In genomic region chr19:9065621-9066561, GRCm38 (mm10) we compare ENCODE assay signal across 9 mouse cellular contexts. TPM values are rescaled to one million over a fixed set of nuclear protein-coding genes. Genes with fewer than 3 reads are reported as not detected.
A peak's percentile ranks its signal among the peaks of the same experiment; 100 is the strongest.
DNase-seq lines count a peak whose midpoint lies in the region; ATAC-seq and TF ChIP-seq lines count a peak whose summit lies in the region.
"Had no signal": no experiment of that assay in that cellular context is flagged by ENCODE, and none has a peak within 500 bp of the region (broad histone marks: within the 10 kb centered on the region; RNA-seq: fewer than 3 reads in every experiment).

No protein-coding gene starts in this region.

- intact Hi-C loops in gastrocnemius, adult 2 months (cut with DNase I): no loop called here

- no peaks in the 10 kb centered on the region for H3K36me3 ChIP-seq in embryonic facial prominence, embryonic 12.5 days

- H3K4me2 ChIP-seq in embryonic facial prominence, embryonic 12.5 days (replicated peaks): no peak overlapping the region

- H3K9me3 ChIP-seq in embryonic facial prominence, embryonic 12.5 days: 0 out of 2 replicates have a peak, but pooled peaks cover 3% of the 10 kb centered on the region

- no peak for TF ChIP-seq POLR2A in cerebellum, adult 2 months (IDR thresholded peaks at IDR 0.05; ENCODE audit: borderline replicate concordance, insufficient read depth, low read length)

- no peak overlapping the region for H3K9ac ChIP-seq in embryonic facial prominence, embryonic 12.5 days

- H3K4me3 ChIP-seq in gastrocnemius, adult 2 months: no peak overlapping the region
- no peak overlapping the region for H3K4me3 ChIP-seq in embryonic facial prominence, embryonic 12.5 days
- no peak overlapping the region for H3K4me3 ChIP-seq in layer of hippocampus, adult 2 months
- no peak overlapping the region for H3K4me3 ChIP-seq in cerebellum, adult 2 months (replicated peaks; ENCODE audit: insufficient read depth, low read depth, low read length)

- H3K4me1 ChIP-seq in embryonic facial prominence, embryonic 12.5 days: peaks cover 15% of the 10 kb centered on the region; the same call in 1 of the 2 replicates
- peaks cover 7% of the 10 kb centered on the region; the same call in 1 of the 2 replicates for H3K4me1 ChIP-seq in cerebellum, adult 2 months (ENCODE audit: control insufficient read depth, insufficient read depth, low read length)

- no peak for TF ChIP-seq CTCF in gastrocnemius, adult 2 months (IDR thresholded peaks at IDR 0.05)
- TF ChIP-seq CTCF in layer of hippocampus, adult 2 months (conservative IDR thresholded peaks at IDR 0.05): no peak
- TF ChIP-seq CTCF in cerebellum, adult 2 months (IDR thresholded peaks at IDR 0.05; ENCODE audit: borderline replicate concordance, insufficient read depth, low read depth, low read length): no peak

- peak; percentile 13 for DNase-seq in gastrocnemius, adult 2 months
- DNase-seq in gastrocnemius, adult 18-20 months (ENCODE audit: low spot score): no peak
- peak; percentile 87 for DNase-seq in A20 (ENCODE audit: low read depth, low spot score)
- DNase-seq in layer of hippocampus, adult 2 months (ENCODE audit: low spot score in 2 of 2): peak; percentile 27 to 41
- DNase-seq in natural killer cell, adult 2 months (ENCODE audit: low spot score in 2 of 2): peak; percentile 22 to 27
- DNase-seq in cerebellum, adult 2 months: no peak
- no peak for DNase-seq in ovary, postnatal 36 days (ENCODE audit: low spot score)

- 60% methylated on average over 9 of the region's 9 CpGs for WGBS in embryonic facial prominence, embryonic 12.5 days
- 63% methylated on average over 9 of the region's 9 CpGs for WGBS in cerebellum, adult 2 months

- ATAC-seq in embryonic facial prominence, embryonic 12.5 days (ENCODE audit: insufficient number of reproducible peaks, insufficient read depth, low FRiP score, low TSS enrichment): peak; percentile 74

- H3K27ac ChIP-seq in gastrocnemius, adult 2 months: peak overlapping the region; percentile 41
- peak overlapping the region; percentile 57; the same call in 1 of the 2 replicates for H3K27ac ChIP-seq in embryonic facial prominence, embryonic 12.5 days
- H3K27ac ChIP-seq in layer of hippocampus, adult 2 months: peak overlapping the region; percentile 20; the same call in 1 of the 2 replicates
- no peak overlapping the region for H3K27ac ChIP-seq in cerebellum, adult 2 months (ENCODE audit: insufficient read depth, low read length)

- H3K27me3 ChIP-seq in embryonic facial prominence, embryonic 12.5 days: no peaks in the 10 kb centered on the region
- H3K27me3 ChIP-seq in cerebellum, adult 2 months (ENCODE audit: control insufficient read depth, insufficient read depth, low read length): no peaks in the 10 kb centered on the region

RNA-seq across cellular contexts. Expression of gene Scgb1a1, which starts 21.9 kb away (rescaled TPM):
- not detected for total RNA-seq in gastrocnemius, adult 2 months (2021)
- total RNA-seq in gastrocnemius, adult 18-20 months (2021): not detected
- polyA plus RNA-seq in embryonic facial prominence, embryonic 12.5 days (2016; fragmentation: Nextera tagmentation; extraction: Ambion mirVana): not detected in 2 replicates
- not detected for total RNA-seq in layer of hippocampus, adult 2 months (2021)
- not detected in 2 replicates for polyA plus RNA-seq in cerebellum, adult 2 months (2012; rRNA removed)
- polyA plus RNA-seq: liver, embryonic 16.5 days had no signal

Comparison
In these comparisons a context has a peak if more than half of its experiments do, and no peak if none do; other contexts are left out.
1. DNase-seq: peak in gastrocnemius, adult 2 months (single experiment), A20 (single experiment), layer of hippocampus, adult 2 months (2 of 2) and natural killer cell, adult 2 months (2 of 2); none in gastrocnemius, adult 18-20 months (single experiment), cerebellum, adult 2 months (0 of 2) and ovary, postnatal 36 days (single experiment).